Mouse (Mus musculus): ENCODE measurements around the gene Zfp969. TPM values are rescaled to one million over a fixed set of nuclear protein-coding genes. Genes with fewer than 3 reads are reported as not detected.
"Not testable (repeated sequence)": the region's sequence is repeated elsewhere in the genome, so short reads cannot be mapped to it uniquely, and the experiment has no call there.

Zfp969 gene
- polyA plus RNA-seq (2015; fragmentation: Nextera tagmentation; extraction: Ambion mirVana), result 19.4 and 24.7 TPM in 2 replicates

DNA sequence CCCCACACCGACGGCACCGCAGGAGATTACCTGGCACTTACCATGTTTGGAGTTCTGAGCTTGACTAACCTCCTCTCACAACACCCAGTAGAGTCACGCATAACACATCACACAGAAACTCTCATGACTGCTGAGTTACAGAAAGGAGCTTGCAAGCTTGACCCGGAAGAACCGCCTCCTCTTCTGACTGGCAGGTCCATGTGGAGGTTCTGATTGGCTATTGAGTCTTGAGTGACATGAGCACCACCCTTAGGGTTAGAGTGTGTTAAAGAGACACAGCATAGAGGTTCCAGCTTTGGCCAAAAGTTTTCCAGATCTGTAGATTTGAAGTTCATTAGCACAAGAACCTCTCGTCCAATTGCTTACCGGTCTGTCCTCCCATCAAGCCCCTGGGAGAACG is at the start of gene Zfp969:
Zfp969 (minus strand) TSS at position 101 of the 400 bp plus-strand sequence.
- not testable (repeated sequence) for H3K9me3 ChIP-seq (replicated peaks); H3K4me1 ChIP-seq; H3K4me3 ChIP-seq (replicated peaks); H3K36me3 ChIP-seq; H3K9ac ChIP-seq; ATAC-seq (replicated peaks; ENCODE audit: low FRiP score); H3K27ac ChIP-seq; H3K4me2 ChIP-seq; H3K27me3 ChIP-seq
- WGBS, result no CpG with 5 or more reads among the region's 9 CpGs

GRCm38 (mm10) chr2:175741237-175741636 is 37.8 kb upstream of the Zfp969 start, which contains the start of gene Gm2007:
Gene Gm2007, plus strand, starts transcription at chr2:175741537.
- H3K9me3 ChIP-seq (replicated peaks); ATAC-seq (replicated peaks; ENCODE audit: low FRiP score); H3K4me1 ChIP-seq; H3K4me3 ChIP-seq (replicated peaks); H3K27me3 ChIP-seq; H3K27ac ChIP-seq; H3K4me2 ChIP-seq; H3K36me3 ChIP-seq; H3K9ac ChIP-seq: not testable (repeated sequence)
- WGBS, result no CpG with 5 or more reads among the region's 2 CpGs

DNA sequence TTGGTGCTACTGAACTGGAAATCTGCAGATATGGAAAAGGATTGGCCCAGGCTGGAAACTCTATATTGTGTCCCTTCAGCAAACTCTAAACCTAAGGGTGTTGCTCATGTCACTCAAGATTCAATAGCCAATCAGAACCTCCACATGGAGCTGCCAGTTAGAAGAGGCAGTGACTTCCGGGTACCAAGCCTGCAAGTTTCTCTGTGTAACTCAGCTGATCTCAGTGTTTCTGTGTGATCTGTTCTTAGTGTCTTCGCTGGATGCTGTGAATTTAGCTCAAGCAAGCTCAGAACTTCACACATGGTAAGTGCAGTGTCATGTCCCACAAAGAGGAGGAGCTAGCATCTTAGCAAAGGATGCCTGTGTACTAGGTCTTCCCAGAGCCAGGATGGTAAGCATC is 59.8 kb downstream of the Zfp969 start, which contains the start of gene Gm11007:
Gm11007 (plus strand) TSS at position 301 of the 400 bp plus-strand sequence.
- H3K4me1 ChIP-seq; H3K36me3 ChIP-seq; H3K9ac ChIP-seq; H3K4me2 ChIP-seq; H3K27me3 ChIP-seq; H3K4me3 ChIP-seq (replicated peaks); H3K27ac ChIP-seq; ATAC-seq (replicated peaks; ENCODE audit: low FRiP score); H3K9me3 ChIP-seq (replicated peaks): not testable (repeated sequence)
- WGBS, result no CpG with 5 or more reads among the region's 2 CpGs

Other genes starting within 250 kb of the Zfp969 start
- 5.3 and 6.9 TPM in 2 replicates for gene Zfp965, start 233.7 kb downstream of the Zfp969 start, polyA plus RNA-seq (2015; fragmentation: Nextera tagmentation; extraction: Ambion mirVana)
- gene Gm11007, start 59.7 kb downstream of the Zfp969 start, polyA plus RNA-seq (2015; fragmentation: Nextera tagmentation; extraction: Ambion mirVana), result not detected in 2 replicates
- gene Gm2007, start 37.9 kb upstream of the Zfp969 start, polyA plus RNA-seq (2015; fragmentation: Nextera tagmentation; extraction: Ambion mirVana), result not detected in 2 replicates
- 3.1 and 5.5 TPM in 2 replicates for gene Gm14288, start 97.4 kb upstream of the Zfp969 start, polyA plus RNA-seq (2015; fragmentation: Nextera tagmentation; extraction: Ambion mirVana)
- gene Gm6710, start 165.6 kb upstream of the Zfp969 start, polyA plus RNA-seq (2015; fragmentation: Nextera tagmentation; extraction: Ambion mirVana), result 21.5 and 23.8 TPM in 2 replicates
- gene Zfp966, start 227.5 kb upstream of the Zfp969 start, polyA plus RNA-seq (2015; fragmentation: Nextera tagmentation; extraction: Ambion mirVana), result 3.9 and 5.1 TPM in 2 replicates

Measured in kidney, embryonic 15.5 days (tissue).